Mouse (Mus musculus) stomach, embryonic 15.5 days (tissue): Measurements from ENCODE around the gene Apbb1ip. TPM values are rescaled to one million over a fixed set of nuclear protein-coding genes. Genes with fewer than 3 reads are reported as not detected.

Experiments
- ATAC-seq: fragments of 200-750 bp; cut with Nextera tagmentation; 2 replicates; pipeline ENCODE4 v1.8.0; 2017; ENCODE audit warnings: low read depth, moderate number of reproducible peaks, moderate TSS enrichment; ENCODE audit not compliant: insufficient read depth, low FRiP score
- H3K27ac ChIP-seq: fragments of 300-500 bp; sonication (generic); 2 replicates; pipeline ENCODE4 v1.5.1; 2015; ENCODE audit warnings: mild to moderate bottlenecking, inconsistent platforms
- H3K27me3 ChIP-seq: fragments of 300-500 bp; sonication (generic); replicated peaks from 2 replicates; pipeline ENCODE4 v1.6.1; 2015; ENCODE audit warnings: inconsistent platforms
- H3K36me3 ChIP-seq: fragments of 300-500 bp; sonication (generic); 2 replicates; pipeline ENCODE4 v1.6.1; 2015; ENCODE audit warnings: inconsistent platforms
- H3K4me1 ChIP-seq: fragments of 300-500 bp; sonication (generic); 2 replicates; pipeline ENCODE4 v1.6.1; 2015; ENCODE audit warnings: inconsistent platforms
- H3K4me2 ChIP-seq: fragments of 300-500 bp; sonication (generic); 2 replicates; pipeline ENCODE4 v1.6.1; 2015; ENCODE audit warnings: mild to moderate bottlenecking, inconsistent platforms
- H3K4me3 ChIP-seq: fragments of 300-500 bp; sonication (generic); replicated peaks from 2 replicates; pipeline ENCODE4 v1.5.1; 2015; ENCODE audit warnings: inconsistent platforms
- H3K9ac ChIP-seq: fragments of 300-500 bp; sonication (generic); 2 replicates; pipeline ENCODE4 v1.6.1; 2015; ENCODE audit warnings: inconsistent platforms
- H3K9me3 ChIP-seq: fragments of 300-500 bp; sonication (generic); 2 replicates; pipeline ENCODE4 v1.6.1; 2016; ENCODE audit warnings: inconsistent platforms
- WGBS: fragments of 180-500 bp; shearing (Covaris S2); methylation state at CpG from one replicate; pipeline ENCODE4 v1.1.7; 2015; 5-methylcytosine and 5-hydroxymethylcytosine counted together
- polyA plus RNA-seq: library from polyadenylated mRNA; unstranded; fragments of >200 nt; fragmentation: Nextera tagmentation; extraction: Ambion mirVana; gene quantifications from 2 replicates; pipeline ENCODE4 v1.2.1, GENCODE M21; 2015

The Apbb1ip gene
- polyA plus RNA-seq, 1 experiment from 2014 or later = 4.2 TPM

- ATAC-seq = no peak
- Histone ChIP-seq H3K27ac (no peak overlapping the region), H3K9me3 (no peaks in the 10 kb centered on the region), H3K9ac (no peak overlapping the region), H3K36me3 (no peaks in the 10 kb centered on the region), H3K4me3 (no peak overlapping the region), H3K27me3 (no peaks in the 10 kb centered on the region), H3K4me1 (no peaks in the 10 kb centered on the region), H3K4me2 (no peak overlapping the region)
- WGBS = 63% methylated on average over 2 of the region's 2 CpGs
These were observed 20.3 kb upstream of the Apbb1ip start for GRCm38 (mm10) chr2:22753461-22754075.

- no peaks in the 10 kb centered on the region for H3K27me3 ChIP-seq
- no peaks in the 10 kb centered on the region for H3K4me1 ChIP-seq
- H3K9me3 ChIP-seq = no peaks in the 10 kb centered on the region
- H3K4me2 ChIP-seq = no peak overlapping the region
- H3K9ac ChIP-seq = no peak overlapping the region
- 52% methylated on average over 4 of the region's 4 CpGs for WGBS
- no peak overlapping the region for H3K4me3 ChIP-seq
- H3K27ac ChIP-seq = no peak overlapping the region
- ATAC-seq = no peak
- no peaks in the 10 kb centered on the region for H3K36me3 ChIP-seq
These were observed 19.6 kb upstream of the Apbb1ip start for GRCm38 (mm10) chr2:22754222-22754824.

GRCm38 (mm10) chr2:22755561-22755960 is 18.3 kb upstream of the Apbb1ip start:
- Histone ChIP-seq H3K27me3 (no peaks in the 10 kb centered on the region), H3K9ac (no peak overlapping the region), H3K9me3 (no peaks in the 10 kb centered on the region), H3K36me3 (no peaks in the 10 kb centered on the region), H3K4me3 (no peak overlapping the region), H3K27ac (no peak overlapping the region), H3K4me1 (no peaks in the 10 kb centered on the region), H3K4me2 (no peak overlapping the region)
- WGBS = 85% methylated on average over 6 of the region's 6 CpGs
- ATAC-seq = peak; percentile 69

GRCm38 (mm10) chr2:22758310-22758972 is 15.5 kb upstream of the Apbb1ip start:
- no peak overlapping the region for H3K27ac ChIP-seq
- H3K36me3 ChIP-seq = no peaks in the 10 kb centered on the region
- no peak for ATAC-seq
- H3K4me3 ChIP-seq = no peak overlapping the region
- no peak overlapping the region for H3K9ac ChIP-seq
- H3K9me3 ChIP-seq = no peaks in the 10 kb centered on the region
- no peaks in the 10 kb centered on the region for H3K4me1 ChIP-seq
- H3K4me2 ChIP-seq = no peak overlapping the region
- no peaks in the 10 kb centered on the region for H3K27me3 ChIP-seq
- 41% methylated on average over 6 of the region's 6 CpGs for WGBS

- H3K4me3 ChIP-seq = no peak overlapping the region
- 55% methylated on average over 2 of the region's 2 CpGs for WGBS
- H3K9ac ChIP-seq = no peak overlapping the region
- no peaks in the 10 kb centered on the region for H3K4me1 ChIP-seq
- H3K4me2 ChIP-seq = no peak overlapping the region
- no peak for ATAC-seq
- H3K36me3 ChIP-seq = no peaks in the 10 kb centered on the region
- no peaks in the 10 kb centered on the region for H3K27me3 ChIP-seq
- no peaks in the 10 kb centered on the region for H3K9me3 ChIP-seq
- H3K27ac ChIP-seq = no peak overlapping the region
These were observed 13.4 kb upstream of the Apbb1ip start for GRCm38 (mm10) chr2:22760452-22760851.

GRCm38 (mm10) chr2:22761103-22761521 is 12.8 kb upstream of the Apbb1ip start:
- Histone ChIP-seq H3K4me2 (no peak overlapping the region), H3K4me3 (no peak overlapping the region), H3K4me1 (no peaks in the 10 kb centered on the region), H3K9ac (no peak overlapping the region), H3K27ac (no peak overlapping the region), H3K36me3 (no peaks in the 10 kb centered on the region), H3K27me3 (no peaks in the 10 kb centered on the region), H3K9me3 (no peaks in the 10 kb centered on the region)
- WGBS = 52% methylated on average over 7 of the region's 7 CpGs
- ATAC-seq = 0 out of 2 replicates have a peak, but pooled peaks have one; percentile 10

- Histone ChIP-seq H3K9ac (no peak overlapping the region), H3K9me3 (no peaks in the 10 kb centered on the region), H3K36me3 (no peaks in the 10 kb centered on the region), H3K4me2 (no peak overlapping the region), H3K27me3 (no peaks in the 10 kb centered on the region), H3K4me3 (no peak overlapping the region), H3K4me1 (no peaks in the 10 kb centered on the region), H3K27ac (no peak overlapping the region)
- 59% methylated on average over 5 of the region's 5 CpGs for WGBS
- no peak for ATAC-seq
These were observed 9.0 kb upstream of the Apbb1ip start for GRCm38 (mm10) chr2:22764774-22765387.

GRCm38 (mm10) chr2:22771311-22771710 is 2.6 kb upstream of the Apbb1ip start:
- no peaks in the 10 kb centered on the region for H3K36me3 ChIP-seq
- ATAC-seq = no peak
- H3K4me2 ChIP-seq = no peak overlapping the region
- H3K4me3 ChIP-seq = no peak overlapping the region
- no peaks in the 10 kb centered on the region for H3K9me3 ChIP-seq
- no peak overlapping the region for H3K27ac ChIP-seq
- no peak overlapping the region for H3K9ac ChIP-seq
- no peaks in the 10 kb centered on the region for H3K27me3 ChIP-seq
- no peaks in the 10 kb centered on the region for H3K4me1 ChIP-seq

GRCm38 (mm10) chr2:22774181-22774751 is 372 bp downstream of the Apbb1ip start:
- Histone ChIP-seq H3K9ac (no peak overlapping the region), H3K9me3 (no peaks in the 10 kb centered on the region), H3K36me3 (no peaks in the 10 kb centered on the region), H3K4me2 (peak overlapping the region; percentile 81), H3K27ac (0 out of 2 replicates have a peak overlapping the region, but pooled peaks have one; percentile 4), H3K4me3 (peak overlapping the region; percentile 41), H3K27me3 (no peaks in the 10 kb centered on the region), H3K4me1 (no peaks in the 10 kb centered on the region)
- WGBS = 2% methylated on average over 28 of the region's 28 CpGs
- ATAC-seq = peak; percentile 84

GRCm38 (mm10) chr2:22775213-22775612 is 1.3 kb downstream of the Apbb1ip start:
- no peaks in the 10 kb centered on the region for H3K4me1 ChIP-seq
- WGBS = 51% methylated on average over 8 of the region's 8 CpGs
- no peak overlapping the region for H3K9ac ChIP-seq
- no peak overlapping the region for H3K27ac ChIP-seq
- 0 out of 2 replicates have a peak overlapping the region, but pooled peaks have one; percentile 1 for H3K4me3 ChIP-seq
- H3K27me3 ChIP-seq = no peaks in the 10 kb centered on the region
- no peak overlapping the region for H3K4me2 ChIP-seq
- H3K36me3 ChIP-seq = no peaks in the 10 kb centered on the region
- no peak for ATAC-seq
- H3K9me3 ChIP-seq = no peaks in the 10 kb centered on the region

GRCm38 (mm10) chr2:22775681-22776080 is 1.8 kb downstream of the Apbb1ip start:
- Histone ChIP-seq H3K4me3 (no peak overlapping the region), H3K27ac (no peak overlapping the region), H3K9ac (no peak overlapping the region), H3K4me2 (no peak overlapping the region), H3K36me3 (no peaks in the 10 kb centered on the region), H3K4me1 (no peaks in the 10 kb centered on the region), H3K9me3 (no peaks in the 10 kb centered on the region), H3K27me3 (no peaks in the 10 kb centered on the region)
- ATAC-seq = no peak
- 39% methylated on average over 3 of the region's 3 CpGs for WGBS
